Mouse (Mus musculus): Measurements from ENCODE around the gene Vmn1r40.
A peak's percentile ranks its signal among the peaks of the same experiment; 100 is the strongest.

Vmn1r40 gene

GRCm38 (mm10) chr6:89707240-89707639 lies at the start of gene Vmn1r40:
Gene Vmn1r40, plus strand, starts transcription at chr6:89707540.
- DNase-seq (ENCODE audit: low spot score in 2 of 2) = no peak

GRCm38 (mm10) chr6:89658342-89658741 lies 49.0 kb upstream of the Vmn1r40 start:
- no peak for DNase-seq (ENCODE audit: low spot score in 2 of 2)

- no peak for DNase-seq (ENCODE audit: low spot score in 2 of 2)
These were observed 48.4 kb upstream of the Vmn1r40 start for GRCm38 (mm10) chr6:89658931-89659330.

- DNase-seq (ENCODE audit: low spot score in 2 of 2) = no peak
These were observed 47.5 kb upstream of the Vmn1r40 start for GRCm38 (mm10) chr6:89659692-89660423.

GRCm38 (mm10) chr6:89660490-89660889 lies 46.9 kb upstream of the Vmn1r40 start:
- no peak for DNase-seq (ENCODE audit: low spot score in 2 of 2)

- DNase-seq (ENCODE audit: low spot score in 2 of 2) = no peak
These were observed 44.8 kb upstream of the Vmn1r40 start for GRCm38 (mm10) chr6:89662521-89662920.

GRCm38 (mm10) chr6:89665155-89665554 lies 42.2 kb upstream of the Vmn1r40 start:
- no peak for DNase-seq (ENCODE audit: low spot score in 2 of 2)

GRCm38 (mm10) chr6:89665667-89666066 lies 41.7 kb upstream of the Vmn1r40 start:
- DNase-seq (ENCODE audit: low spot score in 2 of 2) = no peak

GRCm38 (mm10) chr6:89666976-89667375 lies 40.4 kb upstream of the Vmn1r40 start:
- no peak for DNase-seq (ENCODE audit: low spot score in 2 of 2)

- DNase-seq (ENCODE audit: low spot score in 2 of 2) = no peak
These were observed 37.8 kb upstream of the Vmn1r40 start for GRCm38 (mm10) chr6:89669556-89669955.

- DNase-seq (ENCODE audit: low spot score in 2 of 2) = no peak
These were observed 35.9 kb upstream of the Vmn1r40 start for GRCm38 (mm10) chr6:89671431-89671830.

GRCm38 (mm10) chr6:89672641-89673040 lies 34.7 kb upstream of the Vmn1r40 start:
- DNase-seq (ENCODE audit: low spot score in 2 of 2) = no peak

GRCm38 (mm10) chr6:89673135-89673780 lies 34.1 kb upstream of the Vmn1r40 start:
- DNase-seq (ENCODE audit: low spot score in 2 of 2) = no peak

- no peak for DNase-seq (ENCODE audit: low spot score in 2 of 2)
These were observed 28.8 kb upstream of the Vmn1r40 start for GRCm38 (mm10) chr6:89678522-89678921.

- DNase-seq (ENCODE audit: low spot score in 2 of 2) = peak; percentile 52 to 63
These were observed 28.0 kb upstream of the Vmn1r40 start for GRCm38 (mm10) chr6:89679291-89679835.

GRCm38 (mm10) chr6:89680155-89680554 lies 27.2 kb upstream of the Vmn1r40 start:
- DNase-seq (ENCODE audit: low spot score in 2 of 2) = peak; percentile 74 to 81

GRCm38 (mm10) chr6:89684231-89684630 lies 23.1 kb upstream of the Vmn1r40 start:
- DNase-seq (ENCODE audit: low spot score in 2 of 2) = no peak

- no peak for DNase-seq (ENCODE audit: low spot score in 2 of 2)
These were observed 20.2 kb upstream of the Vmn1r40 start for GRCm38 (mm10) chr6:89687100-89687499.

- no peak for DNase-seq (ENCODE audit: low spot score in 2 of 2)
These were observed 716 bp upstream of the Vmn1r40 start for GRCm38 (mm10) chr6:89706624-89707023.

- no peak for DNase-seq (ENCODE audit: low spot score in 2 of 2)
These were observed 10.7 kb downstream of the Vmn1r40 start for GRCm38 (mm10) chr6:89718051-89718450.

- no peak for DNase-seq (ENCODE audit: low spot score in 2 of 2)
These were observed 33.1 kb downstream of the Vmn1r40 start, which contains the start of gene Vmn1r41 for GRCm38 (mm10) chr6:89740466-89740865. Gene Vmn1r41, plus strand, starts transcription at chr6:89740766.

- DNase-seq (ENCODE audit: low spot score in 2 of 2) = no peak
These were observed 35.5 kb downstream of the Vmn1r40 start for GRCm38 (mm10) chr6:89742811-89743210.
